Mouse (Mus musculus): ENCODE measurements around the gene Gsx1.
A peak's percentile ranks its signal among the peaks of the same experiment; 100 is the strongest.

Gsx1 gene

GRCm38 (mm10) chr5:147188571-147188975 is at the start of gene Gsx1:
TSS of gene Gsx1 (plus strand) at chr5:147188696.
- peak; percentile 80 for DNase-seq (ENCODE audit: low spot score)

GRCm38 (mm10) chr5:147147340-147147739 is 41.2 kb upstream of the Gsx1 start:
- no peak for DNase-seq (ENCODE audit: low spot score)

GRCm38 (mm10) chr5:147154806-147155371 is 33.6 kb upstream of the Gsx1 start:
- DNase-seq (ENCODE audit: low spot score), result no peak

GRCm38 (mm10) chr5:147155449-147156133 is 32.9 kb upstream of the Gsx1 start:
- DNase-seq (ENCODE audit: low spot score), result no peak

- DNase-seq (ENCODE audit: low spot score), result no peak
Measured at GRCm38 (mm10) chr5:147156376-147156775, 32.1 kb upstream of the Gsx1 start.

- DNase-seq (ENCODE audit: low spot score), result no peak
Measured at GRCm38 (mm10) chr5:147157441-147157840, 31.1 kb upstream of the Gsx1 start.

GRCm38 (mm10) chr5:147159320-147159719 is 29.2 kb upstream of the Gsx1 start:
- no peak for DNase-seq (ENCODE audit: low spot score)

GRCm38 (mm10) chr5:147159792-147160191 is 28.7 kb upstream of the Gsx1 start:
- DNase-seq (ENCODE audit: low spot score), result no peak

GRCm38 (mm10) chr5:147165060-147165459 is 23.4 kb upstream of the Gsx1 start:
- no peak for DNase-seq (ENCODE audit: low spot score)

- no peak for DNase-seq (ENCODE audit: low spot score)
Measured at GRCm38 (mm10) chr5:147170088-147170487, 18.4 kb upstream of the Gsx1 start.

- DNase-seq (ENCODE audit: low spot score), result no peak
Measured at GRCm38 (mm10) chr5:147174046-147174445, 14.4 kb upstream of the Gsx1 start.

GRCm38 (mm10) chr5:147185174-147185915 is 3.2 kb upstream of the Gsx1 start:
- DNase-seq (ENCODE audit: low spot score), result no peak

GRCm38 (mm10) chr5:147186001-147186431 is 2.5 kb upstream of the Gsx1 start:
- DNase-seq (ENCODE audit: low spot score), result no peak

- DNase-seq (ENCODE audit: low spot score), result no peak
Measured at GRCm38 (mm10) chr5:147186781-147187551, 1.5 kb upstream of the Gsx1 start.

GRCm38 (mm10) chr5:147187552-147188170 is 835 bp upstream of the Gsx1 start:
- no peak for DNase-seq (ENCODE audit: low spot score)

- DNase-seq (ENCODE audit: low spot score), result no peak
Measured at GRCm38 (mm10) chr5:147189156-147189555, 660 bp downstream of the Gsx1 start.

GRCm38 (mm10) chr5:147189836-147190602 is 1.5 kb downstream of the Gsx1 start:
- DNase-seq (ENCODE audit: low spot score), result no peak

GRCm38 (mm10) chr5:147190885-147191284 is 2.4 kb downstream of the Gsx1 start:
- DNase-seq (ENCODE audit: low spot score), result no peak

GRCm38 (mm10) chr5:147191801-147192575 is 3.5 kb downstream of the Gsx1 start:
- DNase-seq (ENCODE audit: low spot score), result no peak

- DNase-seq (ENCODE audit: low spot score), result no peak
Measured at GRCm38 (mm10) chr5:147192576-147192960, 4.1 kb downstream of the Gsx1 start.

All from ovary, postnatal 36 days (tissue).